Mouse (Mus musculus): ENCODE measurements around the gene Pacs2. TPM values are rescaled to one million over a fixed set of nuclear protein-coding genes. Genes with fewer than 3 reads are reported as not detected.
A peak's percentile ranks its signal among the peaks of the same experiment; 100 is the strongest.

The Pacs2 gene
- 28.7 and 32.5 TPM in 2 replicates for polyA plus RNA-seq (2014; fragmentation: Nextera tagmentation; extraction: Ambion mirVana)

- Histone ChIP-seq H3K9ac (replicated peaks; ENCODE audit: low read length) (peak within 1 kb of the TSS; percentile 92), H3K4me3 (replicated peaks; ENCODE audit: low read depth, low read length) (peak within 1 kb of the TSS; percentile 96), H3K4me2 (ENCODE audit: low read length) (peak within 1 kb of the TSS; percentile 52), H3K27ac (replicated peaks; ENCODE audit: low read depth, low read length) (peak within 1 kb of the TSS; percentile 95), H3K27me3 (ENCODE audit: control insufficient read depth, insufficient read depth, low read length) (no peaks in the 10 kb centered on the region), H3K4me1 (ENCODE audit: control insufficient read depth, insufficient read depth, low read length) (peaks cover 31% of the 10 kb centered on the region), H3K36me3 (ENCODE audit: control insufficient read depth, insufficient read depth, low read length) (0 out of 2 replicates have a peak, but pooled peaks cover 2% of the 10 kb centered on the region), H3K9me3 (ENCODE audit: control insufficient read depth, low read length) (no peaks in the 10 kb centered on the region)
- 3% methylated on average over 58 of the region's 85 CpGs for WGBS
- DNase-seq, result peak; percentile 98
- peak; percentile 92 for ATAC-seq (ENCODE audit: low FRiP score, low TSS enrichment)
Observed at GRCm38 (mm10) chr12:113013604-113014558, at the start of gene Pacs2. Gene Pacs2, plus strand, starts transcription at chr12:113014508.

GRCm38 (mm10) chr12:112965783-112966182 lies 48.5 kb upstream of the Pacs2 start:
- no peak overlapping the region for H3K9ac ChIP-seq (replicated peaks; ENCODE audit: low read length)
- H3K4me1 ChIP-seq (ENCODE audit: control insufficient read depth, insufficient read depth, low read length), result no peaks in the 10 kb centered on the region
- no peak overlapping the region for H3K4me3 ChIP-seq (replicated peaks; ENCODE audit: low read depth, low read length)
- no peak overlapping the region for H3K4me2 ChIP-seq (ENCODE audit: low read length)
- H3K36me3 ChIP-seq (ENCODE audit: control insufficient read depth, insufficient read depth, low read length), result peaks cover 100% of the 10 kb centered on the region
- WGBS, result 91% methylated on average over 13 of the region's 13 CpGs
- ATAC-seq (ENCODE audit: low FRiP score, low TSS enrichment) (no peak), DNase-seq (no peak)
- no peaks in the 10 kb centered on the region for H3K9me3 ChIP-seq (ENCODE audit: control insufficient read depth, low read length)
- H3K27me3 ChIP-seq (ENCODE audit: control insufficient read depth, insufficient read depth, low read length), result no peaks in the 10 kb centered on the region
- no peak overlapping the region for H3K27ac ChIP-seq (replicated peaks; ENCODE audit: low read depth, low read length)

DNA sequence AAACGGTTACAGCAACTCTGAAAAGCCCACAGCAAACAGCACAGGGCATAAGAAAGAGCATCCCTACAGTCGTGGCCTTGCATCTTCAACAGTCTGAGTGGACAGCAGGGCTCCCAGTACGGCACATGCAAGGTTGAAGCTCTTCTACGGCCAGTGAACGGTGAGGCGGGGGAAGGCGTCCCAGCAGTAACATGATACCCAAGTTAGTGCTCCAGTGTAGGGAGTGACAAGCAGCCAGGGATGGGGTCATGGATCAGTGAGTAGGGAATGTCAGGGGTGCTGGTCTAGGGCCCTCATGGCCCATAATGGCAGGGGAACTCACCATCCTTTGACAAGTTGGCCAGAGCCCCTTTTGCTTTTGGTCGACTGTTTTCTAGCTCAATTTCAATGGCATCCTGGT lies 45.4 kb upstream of the Pacs2 start:
- H3K36me3 ChIP-seq (ENCODE audit: control insufficient read depth, insufficient read depth, low read length), result peaks cover 100% of the 10 kb centered on the region
- no peaks in the 10 kb centered on the region for H3K9me3 ChIP-seq (ENCODE audit: control insufficient read depth, low read length)
- WGBS, result 66% methylated on average over 8 of the region's 8 CpGs
- no peak overlapping the region for H3K4me2 ChIP-seq (ENCODE audit: low read length)
- no peak for ATAC-seq (ENCODE audit: low FRiP score, low TSS enrichment)
- H3K27me3 ChIP-seq (ENCODE audit: control insufficient read depth, insufficient read depth, low read length), result no peaks in the 10 kb centered on the region
- H3K9ac ChIP-seq (replicated peaks; ENCODE audit: low read length), result no peak overlapping the region
- no peaks in the 10 kb centered on the region for H3K4me1 ChIP-seq (ENCODE audit: control insufficient read depth, insufficient read depth, low read length)
- no peak for DNase-seq
- no peak overlapping the region for H3K4me3 ChIP-seq (replicated peaks; ENCODE audit: low read depth, low read length)
- no peak overlapping the region for H3K27ac ChIP-seq (replicated peaks; ENCODE audit: low read depth, low read length)

DNA sequence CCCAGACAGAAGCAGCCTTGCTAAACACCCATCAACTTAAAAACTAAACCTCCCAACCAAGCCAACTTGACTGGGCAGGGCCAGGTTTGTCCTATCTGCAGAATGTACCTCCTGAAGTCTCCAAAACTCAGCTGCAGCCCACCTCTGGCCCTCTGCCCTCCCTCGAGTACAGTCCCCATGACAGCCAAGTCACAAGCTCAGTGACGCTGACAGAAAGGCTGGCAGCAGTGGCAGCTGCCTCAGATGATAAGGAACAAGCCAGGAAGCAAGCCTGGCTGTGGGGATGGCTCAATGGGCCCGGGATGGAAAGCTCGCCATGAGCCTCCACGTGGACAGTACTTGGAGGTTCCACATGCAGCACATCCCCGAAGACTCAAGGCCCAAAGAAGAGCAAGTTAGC lies 44.7 kb upstream of the Pacs2 start:
- no peak for ATAC-seq (ENCODE audit: low FRiP score, low TSS enrichment)
- Histone ChIP-seq H3K9me3 (ENCODE audit: control insufficient read depth, low read length) (no peaks in the 10 kb centered on the region), H3K4me2 (ENCODE audit: low read length) (no peak overlapping the region), H3K4me1 (ENCODE audit: control insufficient read depth, insufficient read depth, low read length) (no peaks in the 10 kb centered on the region), H3K4me3 (replicated peaks; ENCODE audit: low read depth, low read length) (no peak overlapping the region), H3K27ac (replicated peaks; ENCODE audit: low read depth, low read length) (no peak overlapping the region), H3K9ac (replicated peaks; ENCODE audit: low read length) (no peak overlapping the region), H3K36me3 (ENCODE audit: control insufficient read depth, insufficient read depth, low read length) (peaks cover 100% of the 10 kb centered on the region), H3K27me3 (ENCODE audit: control insufficient read depth, insufficient read depth, low read length) (no peaks in the 10 kb centered on the region)
- WGBS, result 96% methylated on average over 6 of the region's 6 CpGs
- no peak for DNase-seq

DNA sequence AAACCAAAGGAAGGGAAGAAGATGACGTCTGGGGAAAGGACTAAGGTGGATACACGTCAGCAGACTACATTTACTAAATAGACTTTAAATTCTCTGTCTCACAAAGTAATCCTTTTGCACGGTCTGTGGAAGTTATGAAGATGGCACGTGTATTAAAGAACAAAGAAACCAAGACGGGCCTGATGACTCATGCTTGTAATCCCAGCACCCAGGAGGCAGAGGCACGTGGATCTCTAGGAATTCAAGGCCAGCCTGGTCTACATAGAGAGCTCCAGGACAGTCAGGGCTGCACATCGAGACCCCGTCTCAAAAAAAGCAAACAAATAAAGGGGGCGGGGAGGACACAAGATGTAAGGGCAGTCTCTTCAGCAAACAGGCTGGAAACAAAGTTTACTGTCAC lies 39.6 kb upstream of the Pacs2 start:
- Histone ChIP-seq H3K4me2 (ENCODE audit: low read length) (no peak overlapping the region), H3K4me3 (replicated peaks; ENCODE audit: low read depth, low read length) (no peak overlapping the region), H3K9ac (replicated peaks; ENCODE audit: low read length) (no peak overlapping the region), H3K36me3 (ENCODE audit: control insufficient read depth, insufficient read depth, low read length) (peaks cover 74% of the 10 kb centered on the region), H3K27me3 (ENCODE audit: control insufficient read depth, insufficient read depth, low read length) (no peaks in the 10 kb centered on the region), H3K4me1 (ENCODE audit: control insufficient read depth, insufficient read depth, low read length) (peaks cover 11% of the 10 kb centered on the region), H3K9me3 (ENCODE audit: control insufficient read depth, low read length) (no peaks in the 10 kb centered on the region), H3K27ac (replicated peaks; ENCODE audit: low read depth, low read length) (no peak overlapping the region)
- ATAC-seq (ENCODE audit: low FRiP score, low TSS enrichment) (no peak), DNase-seq (no peak)
- WGBS, result 87% methylated on average over 9 of the region's 9 CpGs

- Histone ChIP-seq H3K4me3 (replicated peaks; ENCODE audit: low read depth, low read length) (peak within 1 kb of the TSS; percentile 67), H3K9me3 (ENCODE audit: control insufficient read depth, low read length) (no peaks in the 10 kb centered on the region), H3K9ac (replicated peaks; ENCODE audit: low read length) (peak within 1 kb of the TSS; percentile 86), H3K27ac (replicated peaks; ENCODE audit: low read depth, low read length) (peak within 1 kb of the TSS; percentile 94), H3K27me3 (ENCODE audit: control insufficient read depth, insufficient read depth, low read length) (no peaks in the 10 kb centered on the region), H3K36me3 (ENCODE audit: control insufficient read depth, insufficient read depth, low read length) (peaks cover 74% of the 10 kb centered on the region), H3K4me1 (ENCODE audit: control insufficient read depth, insufficient read depth, low read length) (peaks cover 11% of the 10 kb centered on the region), H3K4me2 (ENCODE audit: low read length) (peak within 1 kb of the TSS; percentile 74)
- peak; percentile 94 for ATAC-seq (ENCODE audit: low FRiP score, low TSS enrichment)
- WGBS, result under 1% methylated on average over 70 of the region's 80 CpGs
- DNase-seq, result peak; percentile 95
Observed at GRCm38 (mm10) chr12:112976371-112977073, 37.8 kb upstream of the Pacs2 start, which contains the start of gene Btbd6. Gene Btbd6, plus strand, starts transcription at chr12:112976482.

DNA sequence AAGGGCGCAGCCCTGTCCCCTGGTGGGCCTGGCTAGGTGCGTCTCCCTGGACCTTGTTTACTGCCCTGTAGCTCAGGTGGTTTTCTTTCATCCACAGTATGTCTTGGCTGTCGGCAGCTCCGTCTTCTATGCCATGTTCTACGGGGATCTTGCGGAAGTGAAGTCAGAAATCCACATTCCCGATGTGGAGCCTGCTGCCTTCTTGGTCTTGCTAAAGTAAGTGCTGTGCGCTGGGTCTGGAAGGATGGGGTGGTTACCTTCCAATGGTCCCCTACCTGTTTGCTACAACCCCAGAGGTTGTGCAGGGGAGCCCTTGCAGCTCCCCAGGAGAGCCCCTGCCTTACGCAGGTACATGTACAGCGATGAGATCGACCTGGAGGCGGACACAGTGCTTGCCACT lies 37.2 kb upstream of the Pacs2 start:
- H3K27ac ChIP-seq (replicated peaks; ENCODE audit: low read depth, low read length), result peak overlapping the region; percentile 94
- no peaks in the 10 kb centered on the region for H3K9me3 ChIP-seq (ENCODE audit: control insufficient read depth, low read length)
- WGBS, result 45% methylated on average over 12 of the region's 12 CpGs
- H3K9ac ChIP-seq (replicated peaks; ENCODE audit: low read length), result peak overlapping the region; percentile 86
- H3K4me3 ChIP-seq (replicated peaks; ENCODE audit: low read depth, low read length), result peak overlapping the region; percentile 67
- H3K27me3 ChIP-seq (ENCODE audit: control insufficient read depth, insufficient read depth, low read length), result no peaks in the 10 kb centered on the region
- no peak for ATAC-seq (ENCODE audit: low FRiP score, low TSS enrichment)
- peaks cover 11% of the 10 kb centered on the region for H3K4me1 ChIP-seq (ENCODE audit: control insufficient read depth, insufficient read depth, low read length)
- DNase-seq, result peak; percentile 39
- peaks cover 74% of the 10 kb centered on the region for H3K36me3 ChIP-seq (ENCODE audit: control insufficient read depth, insufficient read depth, low read length)
- peak overlapping the region; percentile 74 for H3K4me2 ChIP-seq (ENCODE audit: low read length)

DNA sequence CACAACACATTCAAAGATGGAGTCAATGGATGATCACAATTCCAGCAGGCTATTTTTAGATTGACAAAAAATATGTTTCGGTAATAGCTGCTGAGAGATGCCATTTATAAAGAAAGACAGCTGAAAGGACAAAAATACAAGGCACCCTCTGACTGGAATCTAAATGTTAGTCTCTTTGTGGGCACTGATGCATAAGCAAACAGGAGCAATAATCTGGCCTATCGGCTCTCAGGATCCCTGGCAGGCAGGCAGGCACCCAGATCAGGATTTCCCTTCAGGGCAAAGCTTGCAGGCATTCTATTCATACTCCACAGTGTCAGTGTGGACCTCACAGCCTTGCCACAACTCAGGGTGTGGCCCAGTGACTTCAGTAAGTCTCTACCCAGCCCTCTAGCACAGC lies 32.3 kb upstream of the Pacs2 start:
- H3K4me2 ChIP-seq (ENCODE audit: low read length), result no peak overlapping the region
- DNase-seq (no peak), ATAC-seq (ENCODE audit: low FRiP score, low TSS enrichment) (no peak)
- H3K27me3 ChIP-seq (ENCODE audit: control insufficient read depth, insufficient read depth, low read length), result no peaks in the 10 kb centered on the region
- H3K9me3 ChIP-seq (ENCODE audit: control insufficient read depth, low read length), result no peaks in the 10 kb centered on the region
- no peak overlapping the region for H3K9ac ChIP-seq (replicated peaks; ENCODE audit: low read length)
- H3K27ac ChIP-seq (replicated peaks; ENCODE audit: low read depth, low read length), result no peak overlapping the region
- no peak overlapping the region for H3K4me3 ChIP-seq (replicated peaks; ENCODE audit: low read depth, low read length)
- whole genome bisulfite sequencing, result 64% methylated on average over 2 of the region's 2 CpGs
- peaks cover 92% of the 10 kb centered on the region for H3K36me3 ChIP-seq (ENCODE audit: control insufficient read depth, insufficient read depth, low read length)
- H3K4me1 ChIP-seq (ENCODE audit: control insufficient read depth, insufficient read depth, low read length), result peaks cover 5% of the 10 kb centered on the region

Measured in midbrain, embryonic 14.5 days (tissue).